Mouse (Mus musculus) heart, postnatal 36 days (tissue): Measurements from ENCODE around the gene Zfp64. TPM values are rescaled to one million over a fixed set of nuclear protein-coding genes. Genes with fewer than 3 reads are reported as not detected.
A peak's percentile ranks its signal among the peaks of the same experiment; 100 is the strongest.

Source experiments
- DNase-seq, 2 experiments: peaks; one replicate each; pipeline ENCODE4 v3.0.0; 2021 to 2022
- intact Hi-C: fragments of 180-260 bp; cut with DNase I; formaldehyde crosslinking; loops from one replicate; pipeline ENCODE4 v1.15.1; 2025
- total RNA-seq, 2 experiments: library from RNA; stranded (reverse); gene quantifications; 2 replicates each; pipeline ENCODE4 v1.2.3; 2021

Gene Zfp64
- total RNA-seq, 2 experiments from 2014 or later: 6.9 to 8.4 TPM

DNA sequence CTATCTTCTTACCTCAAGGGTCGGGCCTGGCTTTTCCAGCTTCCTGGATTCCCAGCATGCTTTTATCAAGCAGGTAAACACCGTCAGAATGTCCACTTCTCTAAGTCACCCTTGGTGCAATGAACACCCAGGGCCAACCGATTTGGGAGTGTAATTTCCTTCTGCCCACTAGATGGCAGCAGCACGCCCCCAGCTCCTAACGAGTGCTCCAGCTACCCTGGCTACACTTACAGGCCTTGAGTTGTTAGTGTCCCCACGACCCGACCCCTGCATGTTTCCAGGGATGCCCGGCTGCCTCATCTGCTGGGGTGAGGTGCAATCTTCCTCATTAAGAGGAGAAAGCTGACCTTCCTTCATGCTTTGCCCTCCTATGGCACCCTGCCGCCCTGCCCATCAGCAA is 51.2 kb downstream of the Zfp64 start:
- intact Hi-C loops: no loop called here
- peak; percentile 47 to 58 for DNase-seq

DNA sequence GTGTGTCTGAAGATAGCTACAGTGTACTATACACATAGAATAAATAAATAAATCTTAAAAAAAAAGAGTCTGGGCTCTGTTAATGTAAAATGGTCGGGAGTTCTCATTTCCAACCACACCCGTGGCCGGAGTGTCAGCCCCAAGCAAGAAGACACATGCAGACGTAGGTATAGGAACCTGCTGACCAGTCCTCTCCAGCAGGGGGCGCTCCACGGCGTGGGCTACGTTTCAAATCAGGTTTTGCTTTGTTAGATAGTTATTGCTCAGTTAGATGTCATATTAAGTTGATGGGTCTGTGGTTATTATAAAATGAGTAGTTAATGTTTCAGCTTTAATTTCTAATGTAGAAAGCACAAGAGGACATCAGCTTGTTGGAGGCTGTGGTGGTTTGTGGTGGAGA is 52.8 kb downstream of the Zfp64 start:
- intact Hi-C loops: no loop called here
- peak; percentile 27 to 60 for DNase-seq

DNA sequence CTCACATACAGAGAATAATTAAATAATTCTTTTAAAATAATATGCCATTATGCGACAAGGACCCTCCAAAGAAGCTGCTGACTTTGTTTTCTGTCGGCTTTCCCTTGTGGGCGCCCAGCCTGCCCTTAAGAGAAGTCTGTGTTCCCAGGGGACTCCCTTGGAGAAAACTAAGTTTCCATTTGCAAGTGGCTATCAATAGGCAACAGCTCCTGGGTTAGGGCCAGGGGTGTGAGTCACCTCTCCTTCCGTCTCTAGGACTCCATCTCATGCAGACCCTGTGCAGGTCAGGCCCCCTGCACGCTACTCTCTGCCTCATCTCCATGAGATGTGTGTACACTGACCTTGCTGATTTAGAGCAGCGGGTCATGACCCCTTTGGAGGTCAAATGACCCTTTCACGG is 57.5 kb downstream of the Zfp64 start:
- intact Hi-C loops: no loop called here
- DNase-seq: no peak

DNA sequence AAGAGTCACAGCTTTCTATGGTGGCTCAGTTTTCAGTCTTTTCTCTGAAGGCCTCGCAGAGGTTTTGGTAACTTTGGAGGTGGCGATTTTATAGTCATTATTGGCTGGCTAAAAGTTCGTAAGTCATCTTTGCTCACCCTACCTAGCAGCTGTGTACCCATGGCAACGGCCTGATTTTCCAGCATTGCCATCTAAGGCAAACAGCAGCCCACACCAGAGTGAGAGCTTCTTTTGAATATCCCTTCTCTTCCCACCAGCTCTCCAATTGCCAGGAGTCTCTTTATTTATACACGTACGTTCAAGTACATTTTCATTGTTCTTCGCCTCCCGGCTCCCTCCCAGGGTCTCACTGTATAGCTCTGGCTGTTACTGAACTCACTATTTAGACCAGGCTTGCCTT is 59.9 kb downstream of the Zfp64 start:
- intact Hi-C loops: no loop called here
- DNase-seq: no peak

DNA sequence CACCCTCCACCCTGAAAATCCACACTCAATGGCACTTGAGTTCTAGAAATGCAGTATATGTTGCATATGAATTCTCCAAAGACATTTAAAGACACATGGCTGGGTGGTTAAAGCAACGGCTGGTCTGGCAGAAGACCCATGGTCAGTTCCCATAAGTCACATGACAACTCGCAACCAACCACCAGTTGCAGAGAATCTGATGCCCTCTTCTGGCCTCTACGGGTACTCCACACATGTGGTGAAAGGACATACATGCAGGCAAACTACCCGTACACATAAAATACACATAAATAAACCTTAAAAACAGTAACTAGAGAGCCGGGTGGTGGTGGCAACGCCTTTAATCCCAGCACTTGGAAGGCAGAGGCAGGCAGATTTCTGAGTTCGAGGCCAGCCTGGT is 60.6 kb downstream of the Zfp64 start:
- intact Hi-C loops: no loop called here
- no peak for DNase-seq

DNA sequence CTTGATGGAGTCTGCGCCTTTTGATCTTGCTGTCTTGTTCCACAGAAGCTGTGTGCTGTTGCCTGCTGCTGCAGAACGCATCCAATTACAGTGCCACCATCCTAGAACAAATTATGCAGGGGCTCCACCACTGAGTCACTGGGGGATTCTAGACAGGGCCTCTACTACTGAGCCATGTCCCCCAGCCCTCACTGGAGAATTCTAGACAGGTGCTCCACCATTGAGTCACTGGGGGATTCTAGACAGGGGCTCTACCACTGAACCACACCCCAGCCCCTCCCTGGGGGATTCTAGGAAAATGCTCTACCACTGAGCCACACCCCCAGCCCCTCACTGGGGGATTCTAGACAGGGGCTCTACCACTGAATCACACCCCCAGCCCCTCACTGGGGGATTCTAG is 63.3 kb downstream of the Zfp64 start:
- intact Hi-C loops: no loop called here

DNA sequence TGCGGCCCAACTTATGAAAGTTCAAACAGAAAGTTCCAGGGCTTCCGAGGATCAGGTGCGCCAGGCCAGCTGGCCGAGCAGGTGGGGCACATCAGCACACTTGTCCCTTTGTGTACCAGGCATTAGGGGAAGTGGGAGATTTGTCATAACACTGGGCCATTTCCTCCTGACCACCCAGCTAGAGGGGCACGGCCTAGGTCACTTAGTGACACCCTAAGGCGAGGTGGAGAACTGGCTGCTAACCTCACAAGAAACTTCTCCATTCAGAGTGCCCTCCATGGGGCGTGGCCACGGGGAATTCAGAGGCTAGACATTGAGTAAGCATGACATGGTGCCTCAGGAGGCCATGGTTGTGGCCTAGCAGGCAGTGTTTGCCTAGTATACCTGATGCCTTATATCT is 70.7 kb downstream of the Zfp64 start:
- intact Hi-C loops: loop anchor here (5.0 kb wide), 1 partner anchor 117 kb away; the partner anchor contains the start of gene Sall4
- DNase-seq: no peak

More for the DNA sequence above, 63.3 kb downstream of the Zfp64 start:
- no peak for DNase-seq

DNA sequence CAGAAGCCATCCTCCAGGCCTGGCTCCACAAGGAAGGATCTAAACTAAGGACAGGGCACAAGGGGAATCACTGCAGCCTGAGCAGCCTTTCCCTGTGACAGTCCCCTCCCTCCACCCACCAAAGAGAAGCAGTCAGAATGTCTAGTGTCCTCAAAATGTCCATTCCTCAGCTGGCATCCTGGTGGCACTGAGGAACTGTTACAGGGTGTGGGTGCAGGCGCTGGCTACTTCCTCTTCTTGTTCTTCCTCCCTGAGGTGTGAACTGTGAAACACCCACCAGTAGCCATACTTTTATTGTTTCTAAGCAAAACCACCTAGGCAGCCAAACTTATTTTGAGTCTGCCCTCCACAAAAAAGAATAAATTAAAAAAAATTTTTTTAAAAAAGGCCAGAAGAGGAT is 72.4 kb downstream of the Zfp64 start:
- intact Hi-C loops: loop anchor here (5.0 kb wide), 1 partner anchor 116 kb away; the partner anchor contains the start of gene Sall4
- DNase-seq: no peak

DNA sequence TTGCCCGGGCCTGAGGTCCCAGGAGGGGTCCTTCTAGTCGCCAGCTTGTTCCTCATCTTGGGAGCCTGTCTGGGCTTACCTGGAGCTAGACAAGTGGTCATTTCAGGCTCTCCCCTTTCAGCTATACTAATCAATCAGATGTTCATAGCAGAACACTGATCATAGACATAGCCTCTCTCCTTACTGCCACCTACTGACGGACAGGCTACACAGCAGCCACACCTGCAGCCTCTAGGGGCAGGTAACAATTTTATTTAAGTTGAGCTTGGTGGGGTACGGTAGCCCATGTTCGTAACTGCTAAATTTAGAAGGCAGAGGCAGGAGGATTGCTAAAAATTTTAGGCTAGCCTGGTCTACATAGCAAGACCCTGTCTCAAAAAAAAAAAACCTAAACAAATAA is 73.5 kb downstream of the Zfp64 start:
- intact Hi-C loops: loop anchor here (5.0 kb wide), 1 partner anchor 115 kb away; the partner anchor contains the start of gene Sall4
- no peak for DNase-seq

DNA sequence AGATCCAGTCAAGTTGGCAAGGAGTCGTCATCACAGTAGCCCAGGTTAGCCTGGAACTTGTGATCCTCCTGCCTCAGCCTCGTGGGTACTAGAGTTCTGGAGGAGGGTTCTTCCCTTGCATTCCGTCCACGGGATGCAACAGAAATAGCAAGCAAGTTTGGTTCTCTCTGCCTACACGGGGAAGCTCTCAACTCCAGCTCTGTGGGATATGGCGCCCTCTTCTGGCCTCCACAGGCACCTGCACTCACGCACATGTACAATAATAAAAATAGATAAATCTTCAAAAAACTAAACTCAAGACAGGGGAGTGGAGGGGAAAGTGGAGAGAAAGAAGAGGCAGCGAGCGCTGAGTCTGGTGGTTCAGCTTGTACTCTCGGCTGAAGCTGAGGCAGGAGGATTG is 75.8 kb downstream of the Zfp64 start:
- intact Hi-C loops: loop anchor here (10.0 kb wide), 1 partner anchor 415 kb away; no protein-coding TSS in a partner anchor
- DNase-seq: no peak

DNA sequence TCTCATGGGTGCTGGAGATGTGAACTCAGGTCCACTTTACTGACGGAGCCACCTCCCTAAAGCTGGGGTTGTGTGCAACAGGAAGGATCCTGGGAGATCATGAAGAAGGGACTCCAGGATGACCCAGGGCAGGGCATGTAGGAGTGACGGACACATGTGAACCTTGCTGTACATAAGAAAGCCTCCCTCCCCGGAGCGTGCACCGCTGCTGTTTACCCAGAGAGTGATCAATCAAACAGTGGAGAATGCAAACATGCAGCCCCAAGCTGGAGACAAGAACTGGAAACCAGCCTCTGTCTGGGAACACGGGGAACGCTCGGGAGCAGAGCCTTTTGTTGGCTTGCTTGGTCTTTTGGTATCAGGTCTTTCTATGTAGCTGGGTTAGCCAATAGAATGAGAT is 76.7 kb downstream of the Zfp64 start:
- intact Hi-C loops: loop anchor here (10.0 kb wide), 1 partner anchor 414 kb away; no protein-coding TSS in a partner anchor
- no peak for DNase-seq

DNA sequence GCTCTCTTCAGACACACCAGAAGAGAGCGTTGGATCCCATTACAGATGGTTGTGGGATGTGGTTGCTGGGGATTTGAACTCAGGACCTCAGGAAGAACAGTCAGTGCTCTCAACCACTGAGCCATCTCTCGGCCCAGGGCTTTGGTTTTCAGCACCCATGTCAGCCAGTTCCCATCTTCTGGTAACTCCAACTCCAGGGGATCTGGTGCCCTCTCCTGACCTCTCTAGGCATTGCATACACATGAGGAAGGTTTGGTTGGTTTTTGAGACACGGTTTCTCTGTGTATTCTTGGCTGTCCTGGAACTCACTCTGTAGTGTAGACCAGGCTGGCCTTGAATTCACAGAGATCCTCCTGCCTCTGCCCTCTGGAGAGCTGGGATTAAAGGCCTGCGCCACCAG is 77.2 kb downstream of the Zfp64 start:
- DNase-seq: no peak
- intact Hi-C loops: loop anchor here (10.0 kb wide), 1 partner anchor 413 kb away; no protein-coding TSS in a partner anchor

DNA sequence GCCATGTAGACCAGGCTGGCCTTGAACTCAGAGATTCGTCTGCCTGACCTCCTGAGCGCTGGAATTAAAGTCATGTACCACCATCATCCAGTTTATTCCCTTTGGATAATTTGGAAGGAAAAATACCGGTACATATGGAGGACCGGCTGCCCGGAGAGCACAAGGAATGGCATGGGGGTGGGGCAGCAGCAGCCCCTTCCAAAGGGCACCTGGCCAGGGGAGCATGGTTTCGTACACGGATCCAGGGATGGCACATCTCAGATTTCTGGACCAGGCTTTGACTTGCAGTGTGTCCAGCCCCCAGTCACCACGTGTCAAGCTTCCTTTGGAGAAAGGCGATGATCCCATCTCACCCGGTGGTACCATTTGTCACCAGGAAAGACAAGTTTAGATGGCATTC is 78.8 kb downstream of the Zfp64 start:
- DNase-seq: no peak
- intact Hi-C loops: loop anchor here (10.0 kb wide), 1 partner anchor 412 kb away; no protein-coding TSS in a partner anchor

DNA sequence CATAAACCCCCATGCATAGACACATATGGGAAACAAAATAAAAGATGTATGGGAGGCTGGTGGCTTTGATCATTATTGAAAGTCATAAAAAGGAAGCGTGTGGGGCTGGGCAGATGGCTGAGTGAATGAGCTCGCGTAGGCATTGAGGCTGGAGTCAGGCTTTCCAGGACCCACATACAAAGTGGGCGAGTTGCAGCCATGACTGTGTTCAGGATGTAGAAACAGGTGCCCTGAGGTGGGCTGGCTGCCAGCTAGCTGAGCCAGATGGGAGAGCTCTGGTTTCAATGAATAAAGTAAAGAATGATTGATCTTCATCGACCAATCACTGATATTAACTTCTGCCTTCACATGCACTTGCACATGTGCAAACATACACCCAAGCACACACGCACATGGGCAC is 80.9 kb downstream of the Zfp64 start:
- intact Hi-C loops: loop anchor here (5.0 to 10.0 kb wide), 2 partner anchors 182 to 410 kb away; no protein-coding TSS in a partner anchor
- no peak for DNase-seq

DNA sequence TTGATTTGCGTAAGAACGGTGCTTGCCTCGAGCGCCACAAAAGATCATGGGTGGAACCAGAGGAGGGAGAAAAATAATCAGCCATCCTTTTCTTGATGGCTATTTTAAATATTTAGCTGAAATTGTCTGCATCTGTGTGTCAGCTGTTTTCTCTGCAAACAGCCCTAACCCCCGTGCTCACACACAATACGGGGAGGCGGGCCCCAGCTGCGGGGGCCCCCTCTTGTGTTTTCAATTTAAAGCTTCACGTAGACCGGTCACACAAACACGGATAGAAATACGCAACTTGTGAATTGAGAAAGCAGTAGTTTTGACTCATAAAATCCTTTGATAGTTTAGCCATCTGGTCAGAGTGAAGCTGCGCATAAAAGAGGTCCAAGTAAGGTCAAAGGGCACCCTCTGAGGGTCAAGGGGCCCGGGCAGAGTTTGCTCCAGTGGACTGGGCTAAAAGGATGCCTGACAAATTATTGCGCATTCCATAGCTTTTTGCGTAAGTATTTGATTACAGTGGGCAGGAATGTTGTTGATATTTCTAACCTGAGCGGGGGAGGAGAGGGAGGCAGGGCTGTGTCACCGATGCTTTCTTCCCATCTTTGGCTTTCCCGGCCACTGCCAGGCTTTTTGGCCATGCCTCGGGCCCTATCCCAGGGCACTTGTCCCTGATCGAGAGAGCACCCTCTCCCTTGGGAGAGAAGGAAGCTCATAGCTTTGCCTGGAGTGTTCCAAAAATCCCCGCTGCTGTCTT is 83.4 kb downstream of the Zfp64 start:
- intact Hi-C loops: loop anchor here (5.0 to 10.0 kb wide), 2 partner anchors 180 to 407 kb away; no protein-coding TSS in a partner anchor
- DNase-seq: no peak

DNA sequence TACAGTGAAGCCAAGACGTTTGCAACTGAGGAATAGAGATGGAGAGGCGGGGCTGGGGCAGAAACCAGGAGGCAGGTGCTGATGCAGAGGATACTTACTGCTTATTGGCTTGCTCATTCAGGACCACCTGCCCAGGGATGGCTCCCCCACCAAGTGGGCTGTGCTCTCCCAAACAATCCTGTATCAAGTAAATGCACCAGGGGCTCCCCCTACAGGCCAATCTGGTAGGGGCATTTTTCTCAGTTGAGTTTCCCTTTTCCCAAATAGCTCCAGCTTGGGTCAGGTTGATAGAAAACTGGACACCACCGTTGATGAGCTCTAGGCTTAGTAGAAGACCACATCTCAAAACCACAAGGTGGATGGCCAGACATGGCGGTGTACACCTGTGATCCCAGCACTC is 84.9 kb downstream of the Zfp64 start:
- intact Hi-C loops: loop anchor here (5.0 to 10.0 kb wide), 2 partner anchors 178 to 406 kb away; no protein-coding TSS in a partner anchor

DNA sequence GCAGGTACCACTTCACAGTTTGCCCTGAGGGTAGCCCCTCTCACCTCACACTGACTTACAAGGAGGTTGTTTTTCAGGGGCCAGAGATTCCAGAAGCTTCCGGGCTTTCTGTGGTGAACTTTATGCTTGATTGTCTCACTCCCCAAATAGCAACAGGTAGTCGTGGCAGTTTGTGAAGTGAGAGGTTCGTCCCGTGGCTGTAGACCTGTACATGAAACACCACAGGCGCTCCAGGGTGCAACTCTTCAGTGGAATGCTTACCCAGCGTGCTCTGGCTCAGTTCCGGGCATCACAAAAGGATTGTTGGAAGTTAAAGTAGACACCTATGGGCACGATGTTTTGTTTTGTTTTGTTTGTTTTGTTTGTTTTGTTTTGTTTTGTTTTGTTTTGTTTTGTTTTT is 88.4 kb downstream of the Zfp64 start:
- intact Hi-C loops: no loop called here
- DNase-seq: no peak

More for the DNA sequence above, 84.9 kb downstream of the Zfp64 start:
- peak in 1 of 2 experiments; percentile 12 for DNase-seq

DNA sequence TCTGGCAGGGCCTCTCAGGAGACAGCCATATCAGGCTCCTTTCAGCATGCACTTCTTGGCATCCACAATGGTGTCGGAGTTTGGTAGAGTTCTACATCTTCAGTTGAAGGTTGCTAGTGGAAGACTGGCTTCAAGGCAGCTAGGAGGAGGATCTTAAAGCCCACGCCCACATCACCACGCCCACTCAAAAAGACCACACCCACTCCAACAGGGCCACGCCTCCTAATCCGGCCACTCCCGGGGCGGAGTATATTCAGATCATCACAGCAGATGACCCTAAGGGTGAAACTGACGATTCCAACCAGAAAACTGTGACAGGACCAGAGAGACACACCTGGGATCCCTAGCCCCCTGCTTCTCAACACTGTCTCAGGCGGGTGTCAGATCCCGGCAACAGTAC is 89.0 kb downstream of the Zfp64 start:
- no peak for DNase-seq
- intact Hi-C loops: no loop called here

DNA sequence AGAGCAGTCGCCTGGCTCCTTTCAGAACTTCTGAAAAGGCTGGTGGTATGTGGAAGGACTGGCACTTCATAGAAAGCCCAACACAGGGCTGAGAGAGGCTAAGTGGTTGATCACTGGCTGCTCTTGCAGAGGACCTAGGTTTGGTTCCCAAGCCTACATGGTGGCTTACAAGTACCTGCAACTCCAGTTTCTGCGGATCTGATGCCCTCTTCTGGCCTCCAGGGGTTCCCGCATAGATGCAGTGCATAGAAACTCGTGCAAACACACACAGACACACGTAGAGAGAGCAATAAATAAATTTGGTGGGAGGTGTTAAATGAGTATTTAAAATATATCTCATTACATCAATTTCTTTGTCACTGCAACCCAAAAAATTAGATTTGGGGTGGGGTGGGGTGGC is 90.5 kb downstream of the Zfp64 start:
- intact Hi-C loops: no loop called here
- no peak for DNase-seq

DNA sequence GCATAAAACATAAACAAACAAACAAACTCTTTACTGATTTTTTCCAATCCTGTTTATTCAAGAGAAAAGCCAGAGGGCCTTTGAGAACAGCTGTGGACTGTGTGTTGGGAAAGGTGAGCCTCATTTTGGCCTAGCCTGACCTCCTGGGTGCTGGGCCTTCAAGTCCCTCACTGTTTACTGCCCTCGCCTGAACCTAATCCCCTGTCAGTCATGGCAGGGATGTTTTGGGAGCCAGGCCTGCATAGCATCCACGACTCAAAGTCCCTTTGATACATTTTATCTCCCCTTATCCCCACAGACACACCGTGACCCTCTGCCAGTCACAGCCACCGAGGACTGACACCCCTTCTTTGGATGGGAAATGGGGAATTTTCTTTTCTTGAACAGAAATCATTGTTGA is 92.7 kb downstream of the Zfp64 start:
- intact Hi-C loops: no loop called here

DNA sequence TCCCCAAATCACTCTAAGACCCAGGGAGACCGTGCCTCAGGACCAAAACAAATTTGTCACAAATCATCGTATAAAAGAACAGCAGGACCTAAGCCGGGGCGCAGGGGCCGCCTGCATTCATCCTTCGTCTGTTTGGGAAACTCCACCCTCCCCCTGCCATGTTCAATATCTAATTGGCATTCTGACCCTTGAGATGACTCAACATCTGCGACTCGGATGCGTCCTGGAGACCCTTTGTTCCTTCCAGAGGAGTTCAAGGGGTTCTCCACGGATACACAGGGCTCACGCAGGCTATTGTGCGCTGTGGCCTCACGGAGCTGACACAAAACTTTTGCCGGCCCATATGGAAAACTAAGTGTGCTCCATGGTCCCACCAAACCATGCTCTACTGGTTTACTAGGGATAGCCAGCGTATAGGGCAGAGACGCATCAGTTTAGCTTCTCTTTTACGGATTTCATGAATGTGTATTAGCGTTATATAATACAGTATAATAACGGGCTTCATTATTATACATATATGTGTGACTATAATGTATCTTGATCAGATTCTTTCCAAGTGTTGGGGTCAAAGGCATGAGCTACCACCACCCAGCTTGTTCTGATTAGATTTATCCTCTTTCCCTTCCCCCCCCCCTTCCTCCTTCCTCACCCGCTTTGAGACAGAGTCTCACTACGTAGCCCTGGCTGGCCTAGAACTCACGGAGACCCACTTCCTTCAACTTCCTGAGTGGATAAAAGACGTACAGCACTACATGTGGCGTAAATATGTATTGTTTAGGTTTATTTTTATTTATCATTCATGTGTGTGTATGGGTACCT is 94.3 kb downstream of the Zfp64 start:
- DNase-seq: no peak
- intact Hi-C loops: no loop called here

More for the DNA sequence above, 92.7 kb downstream of the Zfp64 start:
- DNase-seq: no peak
